Mouse (Mus musculus): Measurements from ENCODE around the gene Fntb.

GRCm38 (mm10) chr12:76874826-76875225, 109.4 kb downstream of the Fntb start:
- TF ChIP-seq CTCF (IDR thresholded peaks at IDR 0.05; ENCODE audit: low read depth) (no peak), EP300 (IDR thresholded peaks at IDR 0.05; ENCODE audit: low read depth) (no peak)

Measured in liver, postnatal 0 days (tissue).